Mouse (Mus musculus) brain, embryonic 14.5 days (tissue): Measurements from ENCODE around the gene Epha6.

Experiments
- CTCF ChIP-seq: fragments of 200-500 bp; IDR thresholded peaks from 2 replicates; pipeline ENCODE4 v1.5.1; 2012; ENCODE audit warnings: inconsistent platforms, mild to moderate bottlenecking, moderate library complexity, borderline replicate concordance; ENCODE audit not compliant: insufficient read depth, insufficient read length; ENCODE audit errors: extremely low read depth
- POLR2A ChIP-seq: fragments of 200-500 bp; IDR thresholded peaks from 2 replicates; pipeline ENCODE4 v1.6.1; 2012; ENCODE audit warnings: mild to moderate bottlenecking, inconsistent platforms, borderline replicate concordance; ENCODE audit not compliant: poor library complexity, insufficient read depth, insufficient read length, severe bottlenecking; ENCODE audit errors: extremely low read depth

- TF ChIP-seq CTCF (no peak), POLR2A (no peak)
These were observed 861.7 kb downstream of the Epha6 start for GRCm38 (mm10) chr16:59743669-59744068.
